Mouse (Mus musculus) midbrain, embryonic 14.5 days (tissue): ENCODE measurements around the gene Vps26b. TPM values are rescaled to one million over a fixed set of nuclear protein-coding genes. Genes with fewer than 3 reads are reported as not detected.
A peak's percentile ranks its signal among the peaks of the same experiment; 100 is the strongest.

Source experiments
- ATAC-seq: fragments of 200-750 bp; cut with Nextera tagmentation; 2 replicates; pipeline ENCODE4 v1.8.0; 2017; ENCODE audit warnings: moderate number of reproducible peaks, moderate library complexity; ENCODE audit not compliant: low FRiP score, low TSS enrichment
- DNase-seq: peaks from one replicate; pipeline ENCODE4 v3.0.0-alpha.2; 2015
- H3K27ac ChIP-seq: fragments of 300-500 bp; sonication (generic); replicated peaks from 2 replicates; pipeline ENCODE4 v1.5.1; 2014; ENCODE audit warnings: mild to moderate bottlenecking, low read depth, low read length, moderate library complexity
- H3K27me3 ChIP-seq: fragments of 300-500 bp; sonication (generic); 2 replicates; pipeline ENCODE4 v1.6.1; 2014; ENCODE audit warnings: low read length, control low read depth, mixed read lengths; ENCODE audit not compliant: control insufficient read depth, insufficient read depth
- H3K36me3 ChIP-seq: fragments of 300-500 bp; sonication (generic); 2 replicates; pipeline ENCODE4 v1.6.1; 2014; ENCODE audit warnings: low read length, control low read depth; ENCODE audit not compliant: control insufficient read depth, insufficient read depth
- H3K4me1 ChIP-seq: fragments of 300-500 bp; sonication (generic); 2 replicates; pipeline ENCODE4 v1.6.1; 2014; ENCODE audit warnings: mild to moderate bottlenecking, antibody characterized with exemption, low read length, control low read depth; ENCODE audit not compliant: control insufficient read depth, insufficient read depth
- H3K4me2 ChIP-seq: fragments of 300-500 bp; sonication (generic); 2 replicates; pipeline ENCODE4 v1.6.1; 2014; ENCODE audit warnings: mild to moderate bottlenecking, low read length, moderate library complexity
- H3K4me3 ChIP-seq: fragments of 300-500 bp; sonication (generic); replicated peaks from 2 replicates; pipeline ENCODE4 v1.5.1; 2014; ENCODE audit warnings: low read depth, low read length
- H3K9ac ChIP-seq: fragments of 300-500 bp; sonication (generic); replicated peaks from 2 replicates; pipeline ENCODE4 v1.6.1; 2014; ENCODE audit warnings: mild to moderate bottlenecking, low read length, moderate library complexity
- H3K9me3 ChIP-seq: fragments of 300-500 bp; sonication (generic); 2 replicates; pipeline ENCODE4 v1.6.1; 2016; ENCODE audit warnings: low read length, control low read depth, mixed read lengths; ENCODE audit not compliant: control insufficient read depth
- WGBS: fragments of 180-500 bp; shearing (Covaris S2); extraction: QIAGEN DNeasy Blood & Tissue Kit; methylation state at CpG from one replicate; pipeline ENCODE4 v1.1.7; 2014; 5-methylcytosine and 5-hydroxymethylcytosine counted together
- polyA plus RNA-seq: library from polyadenylated mRNA; unstranded; fragments of >200 nt; fragmentation: Nextera tagmentation; extraction: Ambion mirVana; gene quantifications from 2 replicates; pipeline ENCODE4 v1.2.1, GENCODE M21; 2014

Gene Vps26b
- 85.3 and 102 TPM in 2 replicates for polyA plus RNA-seq

DNA sequence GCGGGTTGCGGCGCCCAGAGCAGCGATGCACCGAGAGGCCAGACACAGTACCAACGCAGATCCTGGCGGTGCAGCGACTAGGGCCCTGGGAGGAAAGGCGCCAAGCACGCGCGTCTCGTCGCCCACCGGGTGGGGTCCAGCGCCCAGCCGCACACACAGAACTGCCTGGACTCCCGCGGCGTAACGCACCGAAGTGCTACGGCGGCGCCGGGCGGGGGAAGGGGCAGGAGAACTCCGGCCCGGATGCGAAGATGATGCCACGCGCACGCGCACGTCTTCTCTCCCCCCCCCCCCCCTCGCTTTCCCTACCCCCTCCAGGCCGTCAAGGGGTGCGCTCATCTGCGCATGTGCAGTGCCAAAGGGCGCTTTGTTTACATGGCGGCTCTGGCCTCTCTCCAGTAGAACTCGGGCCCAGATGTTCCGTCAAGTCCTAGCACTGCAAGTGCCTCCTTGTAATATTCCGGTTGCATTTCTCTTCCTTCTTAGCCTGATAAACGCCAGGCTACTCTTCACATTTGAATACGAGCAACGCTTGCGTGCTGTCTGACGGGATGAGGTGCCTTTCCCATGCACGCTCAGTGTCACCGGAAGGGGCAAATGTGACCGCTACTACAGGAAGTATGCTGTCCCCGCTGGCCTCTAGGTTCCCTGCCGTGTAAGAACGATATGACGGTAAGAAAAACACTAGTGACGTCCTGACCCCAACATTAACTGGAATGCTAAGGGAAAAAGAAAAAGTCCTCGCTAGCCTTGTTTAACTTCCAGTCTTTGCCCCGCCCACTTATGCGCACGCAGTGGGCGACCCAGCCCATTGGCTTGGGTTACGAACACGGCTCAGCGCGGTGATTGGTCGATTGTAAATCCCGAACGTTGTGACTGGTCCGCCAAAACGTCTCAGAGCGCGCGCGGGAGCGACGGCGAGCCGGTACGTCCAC lies at the start of gene Vps26b, which contains the start of gene Ncapd3:
TSS of gene Vps26b (minus strand) at position 238 of the 935 bp plus-strand sequence.
TSS of gene Ncapd3 (plus strand) at position 348 of the 935 bp plus-strand sequence.
- peaks cover 41% of the 10 kb centered on the region for H3K4me1 ChIP-seq

GRCm38 (mm10) chr9:27075812-27076211 lies 45.9 kb upstream of the Vps26b start:
- H3K36me3 ChIP-seq: peaks cover 70% of the 10 kb centered on the region
- no peak overlapping the region for H3K4me2 ChIP-seq
- DNase-seq (no peak), ATAC-seq (no peak)
- no peak overlapping the region for H3K9ac ChIP-seq
- H3K4me3 ChIP-seq: no peak overlapping the region
- H3K4me1 ChIP-seq: no peaks in the 10 kb centered on the region
- H3K27me3 ChIP-seq: no peaks in the 10 kb centered on the region
- H3K9me3 ChIP-seq: no peaks in the 10 kb centered on the region
- no peak overlapping the region for H3K27ac ChIP-seq

More for the DNA sequence above, at the start of gene Vps26b, which contains the start of gene Ncapd3:
- peak within 1 kb of the TSS; percentile 98 for H3K4me3 ChIP-seq
- H3K9ac ChIP-seq: peak within 1 kb of the TSS; percentile 91
- H3K9me3 ChIP-seq: no peaks in the 10 kb centered on the region
- H3K27ac ChIP-seq: peak within 1 kb of the TSS; percentile 93
- ATAC-seq (peak; percentile 94), DNase-seq (peak; percentile 99)
- H3K4me2 ChIP-seq: peak within 1 kb of the TSS; percentile 83
- H3K27me3 ChIP-seq: no peaks in the 10 kb centered on the region
- under 1% methylated on average over 75 of the region's 80 CpGs for WGBS
- H3K36me3 ChIP-seq: 0 out of 2 replicates have a peak, but pooled peaks cover 4% of the 10 kb centered on the region

DNA sequence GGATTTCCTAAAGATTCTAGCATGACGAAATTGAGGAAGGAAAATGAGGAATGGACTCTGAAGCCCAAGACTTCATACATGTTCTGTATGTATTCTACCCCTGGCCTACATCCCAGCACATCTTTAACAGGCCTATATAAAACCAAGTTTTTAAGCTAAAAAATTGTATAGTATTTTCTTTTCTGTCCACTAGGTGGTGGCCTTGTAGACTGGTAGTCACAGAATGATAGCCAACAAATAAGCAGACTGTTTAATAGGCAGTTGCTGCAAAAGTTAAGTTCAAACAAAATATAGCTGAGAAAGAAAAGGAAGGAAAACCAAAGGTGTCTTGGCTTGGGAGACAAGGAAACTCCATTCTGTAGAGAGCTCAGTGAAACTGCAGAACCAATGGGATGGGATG lies 44.8 kb upstream of the Vps26b start:
- H3K4me2 ChIP-seq: no peak overlapping the region
- 84% methylated on average over 1 of the region's 1 CpGs for WGBS
- DNase-seq: peak; percentile 66
- no peaks in the 10 kb centered on the region for H3K9me3 ChIP-seq
- no peak overlapping the region for H3K27ac ChIP-seq
- no peak for ATAC-seq
- no peaks in the 10 kb centered on the region for H3K4me1 ChIP-seq
- peaks cover 75% of the 10 kb centered on the region for H3K36me3 ChIP-seq
- H3K27me3 ChIP-seq: no peaks in the 10 kb centered on the region
- H3K9ac ChIP-seq: no peak overlapping the region
- no peak overlapping the region for H3K4me3 ChIP-seq

DNA sequence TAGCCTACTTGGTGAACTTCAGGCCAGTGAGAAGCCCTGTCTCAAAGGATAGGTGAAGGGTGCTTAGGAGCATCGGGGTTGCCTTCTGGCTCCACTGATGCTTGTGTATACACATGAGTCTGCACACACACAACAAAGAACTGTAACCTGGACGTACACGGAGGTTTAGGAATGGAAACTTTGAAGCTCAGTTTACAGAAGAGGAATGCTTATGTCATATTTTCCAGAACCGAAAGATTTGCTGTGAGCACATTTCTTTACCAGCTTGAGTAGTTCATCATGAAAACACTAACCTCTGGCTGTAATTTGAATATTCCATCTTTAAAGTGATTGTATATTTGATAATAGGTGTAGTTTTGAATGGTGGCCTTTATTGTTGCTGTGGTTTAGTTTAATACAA lies 41.0 kb upstream of the Vps26b start:
- DNase-seq (no peak), ATAC-seq (no peak)
- Histone ChIP-seq H3K4me1 (no peaks in the 10 kb centered on the region), H3K27ac (no peak overlapping the region), H3K27me3 (no peaks in the 10 kb centered on the region), H3K36me3 (peaks cover 78% of the 10 kb centered on the region), H3K9ac (no peak overlapping the region), H3K9me3 (no peaks in the 10 kb centered on the region), H3K4me3 (no peak overlapping the region), H3K4me2 (no peak overlapping the region)
- 97% methylated on average over 4 of the region's 4 CpGs for WGBS

DNA sequence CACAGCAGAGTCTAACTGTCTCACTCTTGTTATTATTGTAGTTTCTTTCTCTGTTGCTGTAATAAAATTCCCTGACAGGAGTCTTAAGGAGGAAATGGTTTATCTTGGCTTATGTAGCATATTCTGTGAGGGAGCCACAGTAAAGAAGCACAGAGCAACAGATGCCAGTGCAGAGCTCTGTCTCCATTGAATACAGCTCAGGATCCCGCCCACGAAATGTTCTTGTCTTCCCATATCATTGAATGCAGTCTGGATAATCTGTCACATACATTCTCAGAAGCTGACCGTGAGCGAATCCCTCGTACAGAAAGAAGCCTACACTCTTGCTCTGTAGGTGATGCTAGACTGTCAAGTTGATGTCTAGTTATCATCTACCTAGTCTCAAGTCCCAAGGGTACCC lies 28.5 kb upstream of the Vps26b start:
- H3K9me3 ChIP-seq: no peaks in the 10 kb centered on the region
- DNase-seq: no peak
- 97% methylated on average over 5 of the region's 5 CpGs for WGBS
- no peak overlapping the region for H3K9ac ChIP-seq
- no peak for ATAC-seq
- peaks cover 91% of the 10 kb centered on the region for H3K36me3 ChIP-seq
- no peak overlapping the region for H3K4me3 ChIP-seq
- H3K27ac ChIP-seq: no peak overlapping the region
- H3K4me2 ChIP-seq: no peak overlapping the region
- H3K4me1 ChIP-seq: no peaks in the 10 kb centered on the region
- H3K27me3 ChIP-seq: no peaks in the 10 kb centered on the region

DNA sequence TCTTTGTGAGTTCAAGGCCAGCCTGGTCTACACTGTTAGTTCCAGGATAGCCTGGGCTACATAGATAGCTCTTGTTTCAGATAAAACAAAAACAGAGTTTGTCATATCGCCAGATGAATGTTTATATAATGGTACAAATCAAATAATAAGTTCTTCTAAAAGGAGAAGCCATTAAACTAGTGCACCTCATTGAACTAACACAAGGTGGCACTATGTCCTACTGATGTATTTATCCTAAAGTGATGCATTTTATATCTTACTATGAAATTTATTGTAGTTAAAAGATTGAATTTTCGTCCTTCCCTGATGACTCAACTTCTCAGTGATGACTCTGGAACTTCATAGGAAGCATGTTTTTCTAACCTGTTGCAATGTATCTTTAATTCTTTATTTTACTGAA lies 19.6 kb upstream of the Vps26b start:
- no peak overlapping the region for H3K4me2 ChIP-seq
- H3K36me3 ChIP-seq: peaks cover 84% of the 10 kb centered on the region
- no peak overlapping the region for H3K4me3 ChIP-seq
- WGBS: 97% methylated on average over 2 of the region's 2 CpGs
- H3K4me1 ChIP-seq: no peaks in the 10 kb centered on the region
- H3K27me3 ChIP-seq: no peaks in the 10 kb centered on the region
- ATAC-seq: no peak
- H3K27ac ChIP-seq: no peak overlapping the region
- no peak overlapping the region for H3K9ac ChIP-seq
- peak; percentile 23 for DNase-seq
- H3K9me3 ChIP-seq: no peaks in the 10 kb centered on the region

- Histone ChIP-seq H3K36me3 (peaks cover 90% of the 10 kb centered on the region), H3K4me2 (no peak overlapping the region), H3K4me1 (no peaks in the 10 kb centered on the region), H3K9me3 (no peaks in the 10 kb centered on the region), H3K27me3 (no peaks in the 10 kb centered on the region), H3K27ac (no peak overlapping the region), H3K9ac (no peak overlapping the region), H3K4me3 (no peak overlapping the region)
- ATAC-seq (no peak), DNase-seq (no peak)
- WGBS: 95% methylated on average over 5 of the region's 5 CpGs
Observed at GRCm38 (mm10) chr9:27043892-27044291, 14.0 kb upstream of the Vps26b start.

GRCm38 (mm10) chr9:27030763-27031100 lies 867 bp upstream of the Vps26b start:
- peak overlapping the region; percentile 83 for H3K4me2 ChIP-seq
- no peaks in the 10 kb centered on the region for H3K9me3 ChIP-seq
- ATAC-seq: peak; percentile 35; the same call in 1 of the 2 replicates
- H3K4me3 ChIP-seq: peak overlapping the region; percentile 98
- peak overlapping the region; percentile 55 for H3K9ac ChIP-seq
- H3K27ac ChIP-seq: 0 out of 2 replicates have a peak overlapping the region, but pooled peaks have one; percentile 26
- DNase-seq: no peak
- H3K4me1 ChIP-seq: peaks cover 41% of the 10 kb centered on the region
- under 1% methylated on average over 17 of the region's 17 CpGs for WGBS
- 0 out of 2 replicates have a peak, but pooled peaks cover 4% of the 10 kb centered on the region for H3K36me3 ChIP-seq
- H3K27me3 ChIP-seq: no peaks in the 10 kb centered on the region
